Mouse (Mus musculus) E14TG2a.4 (cell line): Measurements from ENCODE around the gene Vangl2.
"Not testable (repeated sequence)": the region's sequence is repeated elsewhere in the genome, so short reads cannot be mapped to it uniquely, and the experiment has no call there.

Experiments used
- H3K27me3 ChIP-seq: 2 replicates; pipeline ENCODE4 v1.6.1; 2014; ENCODE audit warnings: low read length, control low read depth; ENCODE audit not compliant: insufficient read depth
- H3K36me3 ChIP-seq: 2 replicates; pipeline ENCODE4 v1.6.1; 2014; ENCODE audit warnings: low read length, control low read depth; ENCODE audit not compliant: insufficient read depth
- H3K4me1 ChIP-seq: replicated peaks from 2 replicates; pipeline ENCODE4 v1.6.1; 2014; ENCODE audit warnings: low read depth, low read length, control low read depth
- H3K4me3 ChIP-seq: replicated peaks from 2 replicates; pipeline ENCODE4 v1.5.1; 2014; ENCODE audit warnings: mild to moderate bottlenecking, low read length
- H3K9me3 ChIP-seq: 2 replicates; pipeline ENCODE4 v1.6.1; 2014; ENCODE audit warnings: low read length, control low read depth
- CTCF ChIP-seq: conservative IDR thresholded peaks from 2 replicates; pipeline ENCODE4 v1.5.1; 2014; ENCODE audit warnings: low read length
- NANOG ChIP-seq: IDR thresholded peaks from 2 replicates; pipeline ENCODE4 v1.6.1; 2014; ENCODE audit warnings: borderline replicate concordance, low read length, mixed read lengths
- POU5F1 ChIP-seq: IDR thresholded peaks from 2 replicates; pipeline ENCODE4 v1.6.1; 2014; ENCODE audit warnings: low read length, borderline replicate concordance

Gene Vangl2

DNA sequence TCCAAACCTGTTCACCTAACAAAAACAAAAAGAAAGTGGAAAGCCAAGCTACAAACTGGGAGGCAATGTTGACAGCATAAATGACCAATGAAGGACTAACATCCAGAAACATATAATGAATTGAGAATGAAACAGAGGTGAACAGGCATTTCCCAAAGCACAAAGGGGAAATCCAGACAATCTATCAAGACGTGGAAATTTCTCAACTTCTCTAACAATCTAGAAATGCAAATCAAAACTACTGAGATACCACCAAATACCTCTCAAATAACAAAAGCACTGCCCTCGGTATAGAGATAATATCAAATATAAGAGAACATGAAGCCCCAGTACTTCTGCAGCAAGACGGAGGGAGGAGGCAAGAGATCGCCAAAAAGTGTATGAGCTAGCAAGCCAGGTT is 45.5 kb downstream of the Vangl2 start:
- H3K27me3 ChIP-seq = no peaks in the 10 kb centered on the region
- no peaks in the 10 kb centered on the region for H3K9me3 ChIP-seq
- no peaks in the 10 kb centered on the region for H3K36me3 ChIP-seq
- H3K4me3 ChIP-seq = no peak overlapping the region
- H3K4me1 ChIP-seq = no peaks in the 10 kb centered on the region
- no peak for TF ChIP-seq NANOG
- TF ChIP-seq CTCF = no peak
- no peak for TF ChIP-seq POU5F1

DNA sequence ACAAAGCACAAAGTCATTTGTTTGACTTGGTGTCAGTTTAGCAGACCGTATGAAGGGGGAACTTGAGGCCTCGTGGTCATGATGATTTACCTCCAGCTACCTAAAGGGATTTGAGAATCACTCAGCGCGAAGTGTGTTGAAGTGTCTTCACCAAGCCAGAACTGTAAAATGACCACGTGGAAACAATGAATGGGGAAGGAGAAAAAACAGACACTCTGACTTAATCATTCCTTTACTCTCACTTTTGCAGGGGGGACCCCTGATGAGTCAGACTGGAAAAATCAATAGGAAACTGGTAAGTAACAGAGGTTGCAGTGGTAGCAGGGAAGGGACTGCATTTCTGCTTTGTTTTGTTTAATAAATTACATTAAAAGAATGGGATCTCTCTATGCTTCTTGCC is 46.1 kb downstream of the Vangl2 start:
- H3K36me3 ChIP-seq = no peaks in the 10 kb centered on the region
- no peaks in the 10 kb centered on the region for H3K9me3 ChIP-seq
- no peaks in the 10 kb centered on the region for H3K27me3 ChIP-seq
- H3K4me3 ChIP-seq = no peak overlapping the region
- H3K4me1 ChIP-seq = no peaks in the 10 kb centered on the region
- TF ChIP-seq CTCF = no peak
- no peak for TF ChIP-seq POU5F1
- no peak for TF ChIP-seq NANOG

DNA sequence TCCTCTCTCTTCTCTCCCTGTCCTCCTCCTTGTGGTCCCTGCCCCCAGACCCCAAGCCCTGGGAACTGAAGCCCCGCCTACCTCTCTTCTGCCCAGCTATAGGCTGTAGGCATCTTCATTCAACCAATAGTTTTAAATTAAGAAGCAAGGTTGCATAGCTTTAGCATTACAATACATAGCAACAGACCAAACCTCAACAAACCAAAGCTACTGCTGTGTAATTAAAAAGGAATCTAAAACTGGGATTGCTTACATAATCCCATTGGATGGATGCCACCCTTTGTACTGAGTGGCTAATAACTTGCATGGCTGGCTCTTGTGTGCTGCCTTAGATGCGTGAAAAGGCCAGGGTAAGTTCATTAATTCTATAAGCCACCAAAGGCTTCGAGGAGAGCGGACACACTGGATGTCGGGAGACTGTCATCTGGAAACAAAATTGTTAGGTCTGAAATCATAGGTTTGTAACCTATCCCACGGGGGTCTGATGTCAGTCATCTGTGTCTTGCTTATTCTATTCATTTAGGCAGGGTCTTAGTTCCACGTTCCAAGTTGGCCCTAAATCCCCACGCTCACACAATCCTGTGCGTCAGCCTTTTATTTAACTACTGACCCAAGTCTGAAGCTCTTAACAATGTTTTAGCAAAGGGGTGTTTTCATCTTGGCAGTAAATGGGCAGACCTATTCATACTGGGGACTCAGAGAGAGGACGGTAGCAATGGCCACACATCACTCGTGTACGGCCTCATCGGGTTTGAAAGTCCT is 48.1 kb downstream of the Vangl2 start:
- H3K9me3 ChIP-seq = no peaks in the 10 kb centered on the region
- H3K36me3 ChIP-seq = no peaks in the 10 kb centered on the region
- H3K27me3 ChIP-seq = no peaks in the 10 kb centered on the region
- H3K4me3 ChIP-seq = no peak overlapping the region
- no peaks in the 10 kb centered on the region for H3K4me1 ChIP-seq
- TF ChIP-seq NANOG (no peak), POU5F1 (no peak), CTCF (no peak)

DNA sequence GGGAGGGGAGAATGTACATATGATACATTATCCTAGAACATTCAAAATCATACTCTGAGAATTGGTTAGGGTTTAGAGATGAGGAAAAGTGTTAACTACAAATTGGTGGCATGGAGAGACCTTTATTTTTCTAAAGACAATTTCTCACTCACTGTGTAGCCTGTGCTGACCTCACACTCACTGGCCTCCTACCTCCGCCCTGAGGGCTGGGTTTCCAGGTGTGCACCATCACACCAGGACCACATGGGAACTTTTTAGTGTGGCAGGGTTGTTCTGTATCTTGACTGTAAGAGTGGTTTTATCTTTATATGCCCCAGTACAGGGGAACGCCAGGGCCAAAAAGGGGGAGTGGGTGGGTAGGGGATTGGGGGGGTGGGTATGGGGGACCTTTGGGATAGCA is 50.4 kb downstream of the Vangl2 start:
- Histone ChIP-seq H3K4me3 (no peak overlapping the region), H3K27me3 (no peaks in the 10 kb centered on the region), H3K36me3 (no peaks in the 10 kb centered on the region), H3K4me1 (no peaks in the 10 kb centered on the region), H3K9me3 (no peaks in the 10 kb centered on the region)
- TF ChIP-seq POU5F1 (no peak), CTCF (no peak), NANOG (no peak)

DNA sequence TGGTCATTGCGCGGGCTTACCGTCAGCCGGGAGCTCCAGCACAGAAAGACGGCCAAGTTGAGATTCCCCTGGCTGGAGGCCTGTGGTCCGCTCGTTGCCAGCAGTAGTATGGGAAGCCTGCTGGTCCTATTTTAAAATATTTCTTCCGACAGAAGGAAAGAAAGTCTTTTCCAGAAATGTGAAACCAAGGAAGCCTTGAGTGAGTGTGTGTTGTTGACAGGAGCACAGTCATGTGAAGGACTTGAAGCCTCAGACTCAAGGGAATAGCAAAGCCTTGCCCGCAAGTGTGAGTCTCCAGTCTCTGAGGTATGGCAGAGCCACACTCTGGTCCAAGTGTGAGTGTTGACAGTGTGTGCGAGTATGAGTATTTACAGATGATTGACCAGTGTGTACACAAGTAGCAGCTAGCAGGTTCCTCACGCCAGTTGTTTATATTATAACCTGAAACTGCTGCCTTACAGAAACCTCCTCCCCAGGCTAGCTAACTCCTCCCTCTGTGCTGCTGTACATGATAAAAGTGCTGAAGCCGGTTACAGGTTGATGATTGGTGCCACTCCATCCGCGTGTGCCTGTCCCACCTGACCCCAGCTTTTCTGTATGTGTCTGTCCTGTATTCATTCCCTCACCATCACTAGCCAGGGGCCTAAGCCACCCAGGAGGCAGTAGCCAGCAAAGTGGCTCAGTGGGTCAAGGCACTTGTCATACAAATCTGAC is 51.3 kb downstream of the Vangl2 start:
- Histone ChIP-seq H3K9me3 (no peaks in the 10 kb centered on the region), H3K27me3 (0 out of 2 replicates have a peak, but pooled peaks cover 2% of the 10 kb centered on the region), H3K4me3 (no peak overlapping the region), H3K36me3 (no peaks in the 10 kb centered on the region), H3K4me1 (no peaks in the 10 kb centered on the region)
- no peak for TF ChIP-seq POU5F1
- no peak for TF ChIP-seq NANOG
- no peak for TF ChIP-seq CTCF

DNA sequence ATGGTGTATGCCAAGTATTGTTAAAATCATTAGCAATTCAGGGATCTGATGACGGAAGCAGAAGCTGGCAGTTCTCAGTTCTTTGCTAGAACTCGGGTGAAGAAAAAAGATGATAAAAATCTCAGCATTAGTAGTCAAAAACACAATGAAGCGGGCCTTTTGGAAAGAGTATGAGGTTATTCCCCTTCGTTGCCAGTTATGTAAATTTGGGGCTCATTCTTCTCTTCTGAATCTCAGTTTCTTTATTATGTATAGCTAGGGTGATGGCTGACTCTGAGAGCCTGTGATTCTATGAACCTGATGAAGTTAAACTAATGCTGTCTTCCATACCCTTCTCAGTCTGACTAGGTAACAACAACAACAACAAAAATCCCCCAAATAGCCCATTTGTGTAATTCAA is 52.4 kb downstream of the Vangl2 start:
- H3K4me1 ChIP-seq = no peaks in the 10 kb centered on the region
- 0 out of 2 replicates have a peak, but pooled peaks cover 2% of the 10 kb centered on the region for H3K27me3 ChIP-seq
- H3K36me3 ChIP-seq = no peaks in the 10 kb centered on the region
- TF ChIP-seq CTCF (no peak), NANOG (no peak), POU5F1 (no peak)
- no peak overlapping the region for H3K4me3 ChIP-seq
- no peaks in the 10 kb centered on the region for H3K9me3 ChIP-seq

DNA sequence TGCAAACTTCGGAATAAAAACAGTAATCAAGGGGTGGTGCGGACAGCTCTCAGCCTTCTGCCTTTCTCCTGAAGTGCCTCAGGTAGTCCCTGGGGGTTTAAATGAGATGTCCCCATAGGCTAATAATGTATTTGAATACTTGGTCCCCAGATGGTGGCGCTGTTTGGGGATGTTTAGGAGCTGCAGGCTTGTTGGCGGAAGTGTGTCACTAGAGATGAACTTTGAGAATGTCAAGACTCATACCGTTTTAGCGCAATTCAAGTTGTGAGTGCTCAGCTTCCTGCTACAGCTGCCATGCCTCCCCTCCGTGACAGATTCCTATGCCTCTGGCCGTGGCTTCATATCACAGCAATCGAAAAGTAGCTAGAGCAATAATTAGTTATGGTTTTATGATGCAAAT is 52.9 kb downstream of the Vangl2 start:
- Histone ChIP-seq H3K4me3 (no peak overlapping the region), H3K27me3 (0 out of 2 replicates have a peak, but pooled peaks cover 2% of the 10 kb centered on the region), H3K4me1 (no peaks in the 10 kb centered on the region), H3K9me3 (no peaks in the 10 kb centered on the region), H3K36me3 (no peaks in the 10 kb centered on the region)
- TF ChIP-seq POU5F1 (no peak), NANOG (no peak), CTCF (no peak)

DNA sequence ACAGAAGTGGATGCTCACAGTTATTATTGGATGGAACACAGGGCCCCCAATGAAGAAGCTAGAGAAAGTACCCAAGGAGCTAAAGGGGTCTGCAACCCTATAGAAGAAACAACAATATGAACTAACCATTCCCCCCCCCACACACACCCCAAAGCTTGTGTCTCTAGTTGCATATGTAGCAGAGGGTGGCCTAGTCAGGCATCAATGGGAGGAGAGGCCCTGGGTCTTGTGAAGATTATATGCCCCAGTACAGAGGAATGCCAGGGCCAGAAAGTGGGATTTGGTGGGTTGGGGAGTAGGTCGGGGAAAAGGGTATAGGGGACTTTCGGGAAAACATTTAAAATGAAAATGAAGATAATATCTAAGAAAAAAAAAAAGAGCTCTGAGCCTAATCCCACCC is 53.9 kb downstream of the Vangl2 start:
- not testable (repeated sequence) for H3K4me1 ChIP-seq, H3K9me3 ChIP-seq, H3K27me3 ChIP-seq, H3K4me3 ChIP-seq, H3K36me3 ChIP-seq
